Mouse (Mus musculus) adrenal gland, adult 2 months (tissue): ENCODE results near the gene 1700056E22Rik. TPM values are rescaled to one million over a fixed set of nuclear protein-coding genes. Genes with fewer than 3 reads are reported as not detected.

Source experiments
- DNase-seq: peaks from one replicate; pipeline ENCODE4 v3.0.0; 2021
- long read RNA-seq: library from polyadenylated mRNA; stranded (forward); transcript quantifications from one replicate; pipeline ENCODE4 v2.0.0, GENCODE M21; 2021
- polyA plus RNA-seq: library from polyadenylated mRNA; depleted of rRNA; stranded (reverse); fragments of >200 nt; gene quantifications from 2 replicates; pipeline ENCODE4 v1.2.3, GENCODE M21; 2012; rRNA removed
- total RNA-seq, 2 experiments: library from RNA; stranded (reverse); gene quantifications; 2 replicates each; pipeline ENCODE4 v1.2.3; 2021

1700056E22Rik gene
- total RNA-seq: 1 to 10 TPM; 1.6 to 3.4 TPM
- polyA plus RNA-seq: 7.0 and 13.6 TPM in 2 replicates
- long read RNA-seq, partial matches to known transcripts: 0 of 2 reads
- long read RNA-seq, other reads (novel, unspliced or antisense): 0 of 2 reads

- peak; percentile 100 for DNase-seq
Measured at GRCm38 (mm10) chr1:184034011-184034557, at the start of gene 1700056E22Rik. Gene 1700056E22Rik (minus strand): TSS chr1:184034301.

- DNase-seq: peak; percentile 84
Measured at GRCm38 (mm10) chr1:184083166-184083565, 49.1 kb upstream of the 1700056E22Rik start.

GRCm38 (mm10) chr1:184082661-184083060, 48.6 kb upstream of the 1700056E22Rik start:
- peak; percentile 29 for DNase-seq

- DNase-seq: no peak
Measured at GRCm38 (mm10) chr1:184079304-184079703, 45.2 kb upstream of the 1700056E22Rik start.

- peak; percentile 56 for DNase-seq
Measured at GRCm38 (mm10) chr1:184076756-184077155, 42.7 kb upstream of the 1700056E22Rik start.

- DNase-seq: no peak
Measured at GRCm38 (mm10) chr1:184076065-184076464, 42.0 kb upstream of the 1700056E22Rik start.

GRCm38 (mm10) chr1:184068971-184069370, 34.9 kb upstream of the 1700056E22Rik start:
- no peak for DNase-seq

GRCm38 (mm10) chr1:184067704-184068558, 33.8 kb upstream of the 1700056E22Rik start:
- DNase-seq: peak; percentile 71

GRCm38 (mm10) chr1:184066460-184067287, 32.6 kb upstream of the 1700056E22Rik start:
- DNase-seq: no peak

GRCm38 (mm10) chr1:184065589-184066361, 31.7 kb upstream of the 1700056E22Rik start:
- no peak for DNase-seq

- DNase-seq: no peak
Measured at GRCm38 (mm10) chr1:184064306-184064705, 30.2 kb upstream of the 1700056E22Rik start.

- DNase-seq: no peak
Measured at GRCm38 (mm10) chr1:184061901-184062300, 27.8 kb upstream of the 1700056E22Rik start.

GRCm38 (mm10) chr1:184060828-184061734, 27.0 kb upstream of the 1700056E22Rik start:
- no peak for DNase-seq

- DNase-seq: no peak
Measured at GRCm38 (mm10) chr1:184060381-184060780, 26.3 kb upstream of the 1700056E22Rik start.

- DNase-seq: no peak
Measured at GRCm38 (mm10) chr1:184059814-184060213, 25.7 kb upstream of the 1700056E22Rik start.

- no peak for DNase-seq
Measured at GRCm38 (mm10) chr1:184058206-184058605, 24.1 kb upstream of the 1700056E22Rik start.

GRCm38 (mm10) chr1:184054176-184054575, 20.1 kb upstream of the 1700056E22Rik start:
- no peak for DNase-seq

- DNase-seq: no peak
Measured at GRCm38 (mm10) chr1:184053711-184054110, 19.6 kb upstream of the 1700056E22Rik start.

GRCm38 (mm10) chr1:184053141-184053540, 19.0 kb upstream of the 1700056E22Rik start:
- DNase-seq: no peak

GRCm38 (mm10) chr1:184052331-184052730, 18.2 kb upstream of the 1700056E22Rik start:
- DNase-seq: no peak
